Mouse (Mus musculus): Measurements from ENCODE around the gene Rabgap1l.

GRCm38 (mm10) chr1:160519896-160520465 is 273.0 kb downstream of the Rabgap1l start:
- no peak for TF ChIP-seq GATA1 (IDR thresholded peaks at IDR 0.05; ENCODE audit: borderline replicate concordance, low read length)
- TF ChIP-seq FLI1 (IDR thresholded peaks at IDR 0.05; ENCODE audit: low read length) = no peak
